In the genomic region with DNA sequence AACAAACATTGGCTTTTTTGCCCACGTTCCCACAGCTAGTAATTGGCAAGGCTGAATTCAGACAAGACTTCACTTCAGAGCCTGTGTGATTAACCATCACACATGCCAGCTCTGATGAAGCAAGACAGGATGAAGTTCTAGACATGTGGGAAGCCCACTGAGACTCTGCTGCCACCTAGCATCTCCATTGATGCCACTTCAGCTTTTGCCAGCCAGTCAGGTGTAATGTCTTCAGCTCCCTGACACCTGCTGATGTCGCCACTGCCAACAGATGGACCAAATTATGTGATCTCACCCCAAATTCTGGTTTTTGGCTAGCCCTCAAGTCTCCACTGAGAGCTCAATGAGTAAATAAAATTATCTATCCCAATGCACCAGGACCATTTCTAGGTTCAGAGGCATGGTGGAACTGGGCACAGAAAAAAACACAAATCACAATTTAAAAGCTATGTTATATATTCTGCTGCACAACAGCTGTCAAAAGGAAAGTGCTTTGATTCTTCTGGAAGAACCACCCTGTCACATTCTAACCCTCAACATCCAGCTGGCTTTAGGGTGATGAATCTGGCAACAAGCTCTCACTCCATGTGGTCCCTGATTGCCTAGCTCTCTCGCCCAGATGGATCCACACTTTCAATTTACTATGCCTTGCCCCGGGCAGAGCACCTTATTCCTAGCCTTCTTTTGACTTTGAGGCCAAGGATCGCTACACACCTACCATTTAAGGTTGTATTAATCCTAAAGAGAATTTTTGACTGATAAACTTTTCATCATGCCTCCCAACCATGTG, we compare ENCODE assay signal across 11 mouse cellular contexts.
A peak's percentile ranks its signal among the peaks of the same experiment; 100 is the strongest.
DNase-seq lines count a peak whose midpoint lies in the region; ATAC-seq and TF ChIP-seq lines count a peak whose summit lies in the region.
"Had no signal": no experiment of that assay in that cellular context is flagged by ENCODE, and none has a peak within 500 bp of the region (broad histone marks: within the 10 kb centered on the region; RNA-seq: fewer than 3 reads in every experiment).

No protein-coding gene starts in this region.

- H3K27ac ChIP-seq in forebrain, embryonic 13.5 days, result no peak overlapping the region
- H3K27ac ChIP-seq in forebrain, embryonic 10.5 days, result no peak overlapping the region
- H3K27ac ChIP-seq: liver, embryonic 13.5 days had no signal

- H3K4me3 ChIP-seq in forebrain, embryonic 13.5 days, result no peak overlapping the region
- H3K4me3 ChIP-seq in forebrain, embryonic 10.5 days, result no peak overlapping the region
- H3K4me3 ChIP-seq: liver, embryonic 13.5 days had no signal

- 79% methylated on average over 5 of the region's 5 CpGs for WGBS in forebrain, embryonic 13.5 days
- WGBS in forebrain, embryonic 10.5 days, result 86% methylated on average over 5 of the region's 5 CpGs

- H3K4me1 ChIP-seq in forebrain, embryonic 13.5 days, result no peaks in the 10 kb centered on the region
- H3K4me1 ChIP-seq in forebrain, embryonic 10.5 days, result no peaks in the 10 kb centered on the region
- H3K4me1 ChIP-seq: liver, embryonic 13.5 days had no signal

- in situ Hi-C loops in Patski (cut with MboI; ENCODE audit: low pct_unique_long_range_greater_than_20kb), result no loop called here

- no peak for DNase-seq in forebrain, embryonic 10.5 days (ENCODE audit: extremely low spot score, low spot score)
- peak; percentile 39 for DNase-seq in layer of hippocampus, adult 11-12 months (ENCODE audit: low spot score)
- no peak for DNase-seq in layer of hippocampus, adult 9-10 months (ENCODE audit: low spot score)
- no peak for DNase-seq in Patski (ENCODE audit: low read depth, low spot score)
- DNase-seq in kidney, postnatal 25 days, result peak; percentile 21 to 45
- no peak for DNase-seq in urinary bladder, postnatal 14 days (ENCODE audit: low spot score)
- DNase-seq: B cell, adult 2 months; embryo, embryonic 11 days; liver, embryonic 13.5 days had no signal

- TF ChIP-seq CTCF in Patski (IDR thresholded peaks at IDR 0.05), result peak; percentile 59

- no peaks in the 10 kb centered on the region for H3K36me3 ChIP-seq in forebrain, embryonic 13.5 days (ENCODE audit: poor library complexity, severe bottlenecking)
- H3K36me3 ChIP-seq in forebrain, embryonic 10.5 days (replicated peaks), result no peaks in the 10 kb centered on the region
- H3K36me3 ChIP-seq: liver, embryonic 13.5 days had no signal

- CTCF ChIA-PET in Patski (lab: Charles Lee), result interaction anchor here (0.9 to 1.0 kb wide), 3 partner anchors 9 to 18 kb away, joined by 3 read pairs; no protein-coding TSS in a partner anchor

- no peaks in the 10 kb centered on the region for H3K9me3 ChIP-seq in forebrain, embryonic 13.5 days (replicated peaks)
- no peaks in the 10 kb centered on the region for H3K9me3 ChIP-seq in forebrain, embryonic 10.5 days
- H3K9me3 ChIP-seq: liver, embryonic 13.5 days had no signal

- POLR2A ChIA-PET in Patski (lab: Charles Lee), result no interaction called here

- peak; percentile 51; the same call in 1 of the 2 replicates for ATAC-seq in forebrain, embryonic 13.5 days
- no peak for ATAC-seq in Patski
- ATAC-seq in monocyte, adult 5-6 weeks (replicated peaks; ENCODE audit: insufficient number of reproducible peaks, low FRiP score, low TSS enrichment, poor library complexity, severe bottlenecking), result no peak

- no peak overlapping the region for H3K4me2 ChIP-seq in forebrain, embryonic 13.5 days
- H3K4me2 ChIP-seq: liver, embryonic 13.5 days had no signal

- H3K9ac ChIP-seq in forebrain, embryonic 13.5 days, result no peak overlapping the region
- H3K9ac ChIP-seq: liver, embryonic 13.5 days had no signal

- no peaks in the 10 kb centered on the region for H3K27me3 ChIP-seq in forebrain, embryonic 13.5 days
- H3K27me3 ChIP-seq in forebrain, embryonic 10.5 days (ENCODE audit: poor library complexity, severe bottlenecking), result no peaks in the 10 kb centered on the region
- H3K27me3 ChIP-seq in Patski, result no peaks in the 10 kb centered on the region
- H3K27me3 ChIP-seq: liver, embryonic 13.5 days had no signal

Comparison
In these comparisons a context has a peak if more than half of its experiments do, and no peak if none do; other contexts are left out.
1. DNase-seq: peak in layer of hippocampus, adult 11-12 months (single experiment) and kidney, postnatal 25 days (2 of 2); none in forebrain, embryonic 10.5 days (single experiment), layer of hippocampus, adult 9-10 months (single experiment), Patski (single experiment) and urinary bladder, postnatal 14 days (single experiment).